Mouse (Mus musculus) macrophage (primary cell): ENCODE measurements at regions not wholly inside any gene's neighbourhood (a gene's known extent, or its start where the extent isn't known, plus 50 kb on each side); places are given as distances from the start of the nearest gene placed in this dataset.
"Not testable (repeated sequence)": the region's sequence is repeated elsewhere in the genome, so short reads cannot be mapped to it uniquely, and the experiment has no call there.

ENCODE experiments used
- H3K27ac ChIP-seq: fragments of 350-480 bp; formaldehyde crosslinking; 2 replicates; pipeline ENCODE4 v1.9.0; 2021
- H3K36me3 ChIP-seq: fragments of 350-480 bp; formaldehyde crosslinking; 2 replicates; pipeline ENCODE4 v1.9.0; 2021; ENCODE audit errors: inconsistent target
- H3K4me3 ChIP-seq: fragments of 350-480 bp; formaldehyde crosslinking; 2 replicates; pipeline ENCODE4 v1.9.0; 2021; ENCODE audit errors: inconsistent target
- H3K79me2 ChIP-seq: fragments of 350-480 bp; formaldehyde crosslinking; 2 replicates; pipeline ENCODE4 v1.9.0; 2021; ENCODE audit errors: inconsistent target
- WGBS: methylation state at CpG from one replicate; pipeline ENCODE4 v1.1.7; 2026; ENCODE audit warnings: inconsistent platforms; ENCODE audit not compliant: missing documents; 5-methylcytosine and 5-hydroxymethylcytosine counted together

GRCm38 (mm10) chr6:5663433-5664175 lies 61.8 kb upstream of the Dync1i1 start:
- no peak overlapping the region for H3K4me3 ChIP-seq
- H3K27ac ChIP-seq = no peak overlapping the region
- H3K36me3 ChIP-seq = no peaks in the 10 kb centered on the region
- no peaks in the 10 kb centered on the region for H3K79me2 ChIP-seq
- WGBS = 87% methylated on average over 11 of the region's 11 CpGs

- WGBS = 33% methylated on average over 8 of the region's 9 CpGs
- Histone ChIP-seq H3K4me3 (no peak overlapping the region), H3K79me2 (no peaks in the 10 kb centered on the region), H3K36me3 (no peaks in the 10 kb centered on the region), H3K27ac (no peak overlapping the region)
Observed at GRCm38 (mm10) chr6:5645150-5645732, 80.2 kb upstream of the Dync1i1 start.

GRCm38 (mm10) chr6:5634222-5634621 lies 91.2 kb upstream of the Dync1i1 start:
- 92% methylated on average over 9 of the region's 9 CpGs for WGBS
- Histone ChIP-seq H3K36me3 (no peaks in the 10 kb centered on the region), H3K27ac (no peak overlapping the region), H3K79me2 (no peaks in the 10 kb centered on the region), H3K4me3 (no peak overlapping the region)

GRCm38 (mm10) chr6:5633036-5633708 lies 92.3 kb upstream of the Dync1i1 start:
- Histone ChIP-seq H3K79me2 (no peaks in the 10 kb centered on the region), H3K27ac (no peak overlapping the region), H3K4me3 (no peak overlapping the region), H3K36me3 (no peaks in the 10 kb centered on the region)
- 25% methylated on average over 10 of the region's 10 CpGs for WGBS

DNA sequence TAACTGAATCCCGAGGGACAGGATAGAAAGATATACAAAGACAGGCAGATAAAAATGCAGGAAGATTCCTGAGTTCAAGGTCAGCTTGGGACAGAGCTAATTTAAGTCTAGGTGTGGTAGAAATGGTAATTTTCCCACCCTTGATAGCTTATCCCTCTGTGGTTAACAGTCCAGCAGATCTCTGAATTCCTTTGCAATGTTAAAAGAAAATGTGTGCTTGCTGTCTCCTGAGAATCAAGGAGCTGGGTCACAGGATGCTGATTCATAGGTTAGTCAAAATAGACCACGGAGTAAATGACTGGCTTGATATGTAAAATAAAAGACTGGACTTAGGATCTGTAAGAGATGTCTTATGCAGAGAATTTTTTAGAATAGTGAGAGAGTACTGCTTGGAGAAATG lies 101.4 kb upstream of the Dync1i1 start:
- no peak overlapping the region for H3K4me3 ChIP-seq
- H3K79me2 ChIP-seq = no peaks in the 10 kb centered on the region
- H3K27ac ChIP-seq = no peak overlapping the region
- H3K36me3 ChIP-seq = no peaks in the 10 kb centered on the region
- WGBS = 55% methylated on average over 2 of the region's 2 CpGs

GRCm38 (mm10) chr6:5621582-5621981 lies 103.9 kb upstream of the Dync1i1 start:
- WGBS = 97% methylated on average over 3 of the region's 3 CpGs
- no peak overlapping the region for H3K27ac ChIP-seq
- no peak overlapping the region for H3K4me3 ChIP-seq
- H3K36me3 ChIP-seq = no peaks in the 10 kb centered on the region
- no peaks in the 10 kb centered on the region for H3K79me2 ChIP-seq

- Histone ChIP-seq H3K27ac (no peak overlapping the region), H3K4me3 (no peak overlapping the region), H3K79me2 (no peaks in the 10 kb centered on the region), H3K36me3 (no peaks in the 10 kb centered on the region)
- WGBS = 84% methylated on average over 6 of the region's 6 CpGs
Observed at GRCm38 (mm10) chr6:5594011-5594410, 97.9 kb upstream of the Pdk4 start.

- WGBS = 7% methylated on average over 10 of the region's 10 CpGs
- Histone ChIP-seq H3K27ac (no peak overlapping the region), H3K79me2 (no peaks in the 10 kb centered on the region), H3K36me3 (no peaks in the 10 kb centered on the region), H3K4me3 (no peak overlapping the region)
Observed at GRCm38 (mm10) chr6:5589635-5590034, 93.5 kb upstream of the Pdk4 start.

- Histone ChIP-seq H3K27ac (0 out of 2 replicates have a peak overlapping the region, but pooled peaks have one; percentile 4), H3K4me3 (no peak overlapping the region), H3K36me3 (no peaks in the 10 kb centered on the region), H3K79me2 (no peaks in the 10 kb centered on the region)
- 50% methylated on average over 2 of the region's 2 CpGs for WGBS
Observed at GRCm38 (mm10) chr6:5582923-5583525, 86.9 kb upstream of the Pdk4 start.

DNA sequence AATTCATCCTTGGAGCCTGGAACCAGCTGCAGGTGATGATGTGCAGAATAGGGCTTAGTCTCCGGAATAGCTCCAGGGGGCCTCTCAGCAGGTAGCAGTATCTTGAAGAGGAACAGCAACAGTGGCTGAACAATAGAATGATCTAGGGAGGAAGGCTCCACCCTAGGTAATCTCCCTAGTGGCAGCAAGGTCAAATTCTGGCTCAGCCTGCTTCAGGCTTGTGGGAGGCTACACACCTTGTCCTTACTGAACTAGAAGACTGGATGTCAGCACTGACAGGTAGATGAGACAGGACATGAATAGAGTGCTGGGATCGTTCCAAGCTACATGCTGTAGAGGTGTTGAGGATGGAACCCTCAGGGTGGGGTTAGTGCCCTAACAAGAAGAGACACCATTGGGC lies 80.8 kb upstream of the Pdk4 start:
- H3K4me3 ChIP-seq, H3K79me2 ChIP-seq, H3K36me3 ChIP-seq, H3K27ac ChIP-seq: not testable (repeated sequence)
- 86% methylated on average over 2 of the region's 2 CpGs for WGBS

GRCm38 (mm10) chr6:5566582-5566981 lies 70.5 kb upstream of the Pdk4 start:
- no peak overlapping the region for H3K4me3 ChIP-seq
- no peaks in the 10 kb centered on the region for H3K36me3 ChIP-seq
- no peaks in the 10 kb centered on the region for H3K79me2 ChIP-seq
- no peak overlapping the region for H3K27ac ChIP-seq
- WGBS = 83% methylated on average over 5 of the region's 5 CpGs

- H3K36me3 ChIP-seq = no peaks in the 10 kb centered on the region
- no peaks in the 10 kb centered on the region for H3K79me2 ChIP-seq
- no peak overlapping the region for H3K27ac ChIP-seq
- no peak overlapping the region for H3K4me3 ChIP-seq
- 93% methylated on average over 2 of the region's 2 CpGs for WGBS
Observed at GRCm38 (mm10) chr6:5565049-5565448, 68.9 kb upstream of the Pdk4 start.

- Histone ChIP-seq H3K79me2 (no peaks in the 10 kb centered on the region), H3K36me3 (no peaks in the 10 kb centered on the region), H3K27ac (no peak overlapping the region), H3K4me3 (no peak overlapping the region)
- 64% methylated on average over 4 of the region's 4 CpGs for WGBS
Observed at GRCm38 (mm10) chr6:5553703-5554394, 57.7 kb upstream of the Pdk4 start.

GRCm38 (mm10) chr6:5550067-5550466 lies 54.0 kb upstream of the Pdk4 start:
- 77% methylated on average over 1 of the region's 1 CpGs for WGBS
- Histone ChIP-seq H3K36me3 (no peaks in the 10 kb centered on the region), H3K4me3 (no peak overlapping the region)

More at GRCm38 (mm10) chr6:5550067-5550466, 54.0 kb upstream of the Pdk4 start:
- no peaks in the 10 kb centered on the region for H3K79me2 ChIP-seq
- H3K27ac ChIP-seq = no peak overlapping the region
